Mouse (Mus musculus) hindbrain, embryonic 10.5 days (tissue): ENCODE results near the gene Cox7a1. TPM values are rescaled to one million over a fixed set of nuclear protein-coding genes. Genes with fewer than 3 reads are reported as not detected.

Experiments used
- DNase-seq: peaks from one replicate; pipeline ENCODE4 v3.0.0-alpha.2; 2017; ENCODE audit warnings: low spot score
- H3K27ac ChIP-seq: fragments of 300-500 bp; sonication (generic); 2 replicates; pipeline ENCODE4 v1.5.1; 2016; ENCODE audit warnings: mild to moderate bottlenecking, moderate library complexity
- H3K27me3 ChIP-seq: fragments of 300-500 bp; sonication (generic); 2 replicates; pipeline ENCODE4 v1.6.1; 2016; ENCODE audit warnings: mild to moderate bottlenecking; ENCODE audit not compliant: poor library complexity, insufficient read depth, severe bottlenecking
- H3K36me3 ChIP-seq: fragments of 300-500 bp; sonication (generic); 2 replicates; pipeline ENCODE4 v1.6.1; 2016; ENCODE audit warnings: mild to moderate bottlenecking, moderate library complexity
- H3K4me1 ChIP-seq: fragments of 300-500 bp; sonication (generic); replicated peaks from 2 replicates; pipeline ENCODE4 v1.6.1; 2016; ENCODE audit warnings: mild to moderate bottlenecking
- H3K4me3 ChIP-seq: fragments of 300-500 bp; sonication (generic); 2 replicates; pipeline ENCODE4 v1.5.1; 2016; ENCODE audit warnings: mild to moderate bottlenecking, moderate library complexity
- H3K9me3 ChIP-seq: fragments of 300-500 bp; sonication (generic); 2 replicates; pipeline ENCODE4 v1.6.1; 2016; ENCODE audit warnings: mild to moderate bottlenecking, moderate library complexity
- WGBS: fragments of 180-500 bp; shearing (Covaris S2); methylation state at CpG from one replicate; pipeline ENCODE4 v1.1.7; 2016; 5-methylcytosine and 5-hydroxymethylcytosine counted together
- polyA plus RNA-seq: library from polyadenylated mRNA; unstranded; fragments of >200 nt; fragmentation: Nextera tagmentation; extraction: Ambion mirVana; gene quantifications from 2 replicates; pipeline ENCODE4 v1.2.1, GENCODE M21; 2016

The Cox7a1 gene
- polyA plus RNA-seq, 1 experiment from 2014 or later, result 3.8 TPM

DNA sequence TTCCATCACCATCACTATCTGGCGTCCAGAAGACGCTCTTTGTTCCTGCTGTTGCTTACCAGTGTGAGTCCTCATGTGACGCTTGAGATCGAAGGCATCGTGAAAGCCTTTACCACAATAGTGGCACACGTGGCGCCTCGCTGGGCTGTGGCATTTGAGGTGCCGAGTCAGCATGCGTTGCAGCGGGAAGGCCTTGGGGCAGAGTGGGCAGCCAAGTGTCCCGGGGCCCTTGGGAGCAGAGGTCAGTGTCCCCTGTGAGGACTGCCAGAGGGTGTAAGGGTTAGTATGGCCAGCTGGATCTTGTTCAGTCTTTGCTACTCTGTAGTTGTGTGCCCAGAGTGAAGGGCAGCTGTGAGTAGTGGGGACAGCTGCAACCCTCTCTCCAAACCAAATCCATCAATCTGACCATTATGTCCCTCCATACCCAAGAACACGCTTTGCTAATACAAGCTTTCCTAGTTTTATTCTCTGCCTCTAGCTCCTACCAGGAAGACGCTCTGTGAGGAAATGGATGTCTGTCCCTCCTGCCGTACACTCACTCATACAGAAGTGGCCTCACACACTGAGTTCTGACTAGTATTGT is 50.4 kb downstream of the Cox7a1 start:
- Histone ChIP-seq H3K36me3 (peaks cover 36% of the 10 kb centered on the region), H3K4me3 (no peak overlapping the region), H3K9me3 (no peaks in the 10 kb centered on the region), H3K27me3 (no peaks in the 10 kb centered on the region), H3K4me1 (peaks cover 25% of the 10 kb centered on the region), H3K27ac (no peak overlapping the region)
- WGBS, result 94% methylated on average over 15 of the region's 15 CpGs
- no peak for DNase-seq

DNA sequence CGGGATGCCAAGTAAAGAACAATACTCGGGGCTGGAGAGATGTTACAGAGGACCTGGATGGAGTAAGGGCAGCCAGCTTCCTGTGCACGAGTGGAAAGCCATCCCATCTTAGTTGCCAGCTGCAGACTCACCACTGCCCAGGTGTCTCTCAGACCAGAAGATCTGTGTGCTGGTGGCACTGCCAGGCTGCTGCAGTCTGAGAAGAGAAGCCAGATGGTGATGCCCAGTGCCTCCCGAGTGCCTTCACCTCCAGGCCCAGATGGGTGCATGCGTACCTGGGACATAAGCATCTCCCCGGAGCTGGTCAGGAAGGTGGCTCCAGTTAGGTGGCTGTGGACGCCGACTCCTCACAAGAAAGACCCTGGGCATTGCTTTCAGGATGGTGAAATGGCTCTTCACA is 51.1 kb downstream of the Cox7a1 start:
- H3K27me3 ChIP-seq, result no peaks in the 10 kb centered on the region
- no peak overlapping the region for H3K4me3 ChIP-seq
- 93% methylated on average over 8 of the region's 8 CpGs for WGBS

DNA sequence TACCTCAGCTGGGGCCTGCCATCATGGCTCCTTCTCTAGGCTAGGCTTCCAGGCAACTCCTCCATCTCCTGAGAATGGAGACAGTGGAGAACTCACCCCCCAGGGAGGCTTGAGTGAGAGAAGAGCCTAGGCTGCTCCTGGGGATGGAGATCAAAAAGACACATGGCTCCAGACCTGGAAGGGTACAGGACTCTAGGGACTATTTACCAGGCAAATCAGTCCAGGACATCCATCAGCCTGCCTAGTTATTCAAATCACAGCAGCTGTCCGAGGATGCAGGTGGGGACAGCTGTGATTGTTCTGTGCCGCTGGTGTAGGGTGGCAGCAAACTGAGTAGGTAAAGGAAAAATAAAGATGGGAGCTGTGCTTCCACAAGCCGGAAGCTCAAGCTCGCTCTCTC is 51.7 kb downstream of the Cox7a1 start, which contains the start of gene Ovol3:
Gene Ovol3 (minus strand): TSS at position 101 of the 400 bp plus-strand sequence.
- DNase-seq, result no peak
- no peak within 1 kb of the TSS for H3K27ac ChIP-seq
- H3K27me3 ChIP-seq, result no peaks in the 10 kb centered on the region
- peaks cover 22% of the 10 kb centered on the region for H3K4me1 ChIP-seq
- H3K36me3 ChIP-seq, result peaks cover 42% of the 10 kb centered on the region
- WGBS, result 85% methylated on average over 4 of the region's 4 CpGs
- no peaks in the 10 kb centered on the region for H3K9me3 ChIP-seq
- H3K4me3 ChIP-seq, result no peak within 1 kb of the TSS

More for the DNA sequence above, 51.1 kb downstream of the Cox7a1 start:
- H3K9me3 ChIP-seq, result no peaks in the 10 kb centered on the region
- H3K4me1 ChIP-seq, result peaks cover 25% of the 10 kb centered on the region
- H3K27ac ChIP-seq, result no peak overlapping the region
- peaks cover 37% of the 10 kb centered on the region for H3K36me3 ChIP-seq
- no peak for DNase-seq

Other genes with a start within 250 kb of the Cox7a1 start
- gene Zfp74, start 230.1 kb upstream of the Cox7a1 start, polyA plus RNA-seq, result 10.1 and 12.1 TPM in 2 replicates
- gene Zfp568, start 200.2 kb upstream of the Cox7a1 start, polyA plus RNA-seq, result 18.0 and 27.0 TPM in 2 replicates
- gene Zfp14, start 132.8 kb upstream of the Cox7a1 start, polyA plus RNA-seq, result 3.9 and 5.0 TPM in 2 replicates
- gene Zfp82, start 111.2 kb upstream of the Cox7a1 start, polyA plus RNA-seq, result 6.9 and 8.2 TPM in 2 replicates
- 1.6 and 1.9 TPM in 2 replicates for gene Gm26920, start 93.7 kb upstream of the Cox7a1 start, polyA plus RNA-seq
- gene Zfp566, start 93.6 kb upstream of the Cox7a1 start, polyA plus RNA-seq, result 14.5 and 14.9 TPM in 2 replicates
- 93.1 and 122 TPM in 2 replicates for gene Zfp260, start 89.4 kb upstream of the Cox7a1 start, polyA plus RNA-seq
- 9.8 and 11.2 TPM in 2 replicates for gene Zfp382, start 62.2 kb upstream of the Cox7a1 start, polyA plus RNA-seq
- 10.5 and 17.2 TPM in 2 replicates for gene Zfp146, start 14.4 kb upstream of the Cox7a1 start, polyA plus RNA-seq
- 65.1 and 72.5 TPM in 2 replicates for gene Capns1, start 14.7 kb downstream of the Cox7a1 start, polyA plus RNA-seq
- gene Polr2i, start 47.8 kb downstream of the Cox7a1 start, polyA plus RNA-seq, result 167 and 177 TPM in 2 replicates
- 276 and 312 TPM in 2 replicates for gene Tbcb, start 48.1 kb downstream of the Cox7a1 start, polyA plus RNA-seq
- not detected in 2 replicates for gene Ovol3, start 51.6 kb downstream of the Cox7a1 start, polyA plus RNA-seq
- gene Thap8, start 96.0 kb downstream of the Cox7a1 start, polyA plus RNA-seq, result 0.25 and 0.50 TPM in 2 replicates
- gene Wdr62, start 96.3 kb downstream of the Cox7a1 start, polyA plus RNA-seq, result 16.6 and 19.8 TPM in 2 replicates
- 53.4 and 82.3 TPM in 2 replicates for gene Clip3, start 107.6 kb downstream of the Cox7a1 start, polyA plus RNA-seq
- gene Alkbh6, start 124.6 kb downstream of the Cox7a1 start, polyA plus RNA-seq, result 93.6 and 117 TPM in 2 replicates
- 26.8 and 28.1 TPM in 2 replicates for gene Syne4, start 130.7 kb downstream of the Cox7a1 start, polyA plus RNA-seq
- 1.6 and 3.7 TPM in 2 replicates for gene E130208F15Rik, start 137.6 kb downstream of the Cox7a1 start, polyA plus RNA-seq
- 19.6 and 23.1 TPM in 2 replicates for gene Sdhaf1, start 139.8 kb downstream of the Cox7a1 start, polyA plus RNA-seq
- gene Lrfn3, start 178.6 kb downstream of the Cox7a1 start, polyA plus RNA-seq, result 5.5 and 7.8 TPM in 2 replicates
- gene Tyrobp, start 229.6 kb downstream of the Cox7a1 start, polyA plus RNA-seq, result 16.9 and 27.9 TPM in 2 replicates
- 0.55 and 0.57 TPM in 2 replicates for gene Hcst, start 235.7 kb downstream of the Cox7a1 start, polyA plus RNA-seq
- 1.5 and 1.7 TPM in 2 replicates for gene Nfkbid, start 237.6 kb downstream of the Cox7a1 start, polyA plus RNA-seq